Mouse (Mus musculus) hindbrain, embryonic 10.5 days (tissue): ENCODE measurements at regions not wholly inside any gene's neighbourhood (a gene's known extent, or its start where the extent isn't known, plus 50 kb on each side); places are given as distances from the start of the nearest gene placed in this dataset.
A peak's percentile ranks its signal among the peaks of the same experiment; 100 is the strongest.

Experiments used
- DNase-seq: peaks from one replicate; pipeline ENCODE4 v3.0.0-alpha.2; 2017; ENCODE audit warnings: low spot score
- H3K27ac ChIP-seq: fragments of 300-500 bp; sonication (generic); 2 replicates; pipeline ENCODE4 v1.5.1; 2016; ENCODE audit warnings: mild to moderate bottlenecking, moderate library complexity
- H3K27me3 ChIP-seq: fragments of 300-500 bp; sonication (generic); 2 replicates; pipeline ENCODE4 v1.6.1; 2016; ENCODE audit warnings: mild to moderate bottlenecking; ENCODE audit not compliant: poor library complexity, insufficient read depth, severe bottlenecking
- H3K36me3 ChIP-seq: fragments of 300-500 bp; sonication (generic); 2 replicates; pipeline ENCODE4 v1.6.1; 2016; ENCODE audit warnings: mild to moderate bottlenecking, moderate library complexity
- H3K4me1 ChIP-seq: fragments of 300-500 bp; sonication (generic); replicated peaks from 2 replicates; pipeline ENCODE4 v1.6.1; 2016; ENCODE audit warnings: mild to moderate bottlenecking
- H3K4me3 ChIP-seq: fragments of 300-500 bp; sonication (generic); 2 replicates; pipeline ENCODE4 v1.5.1; 2016; ENCODE audit warnings: mild to moderate bottlenecking, moderate library complexity
- H3K9me3 ChIP-seq: fragments of 300-500 bp; sonication (generic); 2 replicates; pipeline ENCODE4 v1.6.1; 2016; ENCODE audit warnings: mild to moderate bottlenecking, moderate library complexity
- WGBS: fragments of 180-500 bp; shearing (Covaris S2); methylation state at CpG from one replicate; pipeline ENCODE4 v1.1.7; 2016; 5-methylcytosine and 5-hydroxymethylcytosine counted together

- Histone ChIP-seq H3K27me3 (no peaks in the 10 kb centered on the region), H3K36me3 (no peaks in the 10 kb centered on the region), H3K27ac (no peak overlapping the region), H3K9me3 (no peaks in the 10 kb centered on the region), H3K4me3 (no peak overlapping the region), H3K4me1 (no peaks in the 10 kb centered on the region)
- no peak for DNase-seq
- 92% methylated on average over 4 of the region's 4 CpGs for WGBS
Measured at GRCm38 (mm10) chr11:90088473-90088872, 58.3 kb downstream of the Tmem100 start.

- no peaks in the 10 kb centered on the region for H3K36me3 ChIP-seq
- H3K27me3 ChIP-seq = no peaks in the 10 kb centered on the region
- no peak for DNase-seq
- no peaks in the 10 kb centered on the region for H3K4me1 ChIP-seq
- H3K4me3 ChIP-seq = no peak overlapping the region
- H3K9me3 ChIP-seq = no peaks in the 10 kb centered on the region
- no peak overlapping the region for H3K27ac ChIP-seq
- 84% methylated on average over 7 of the region's 7 CpGs for WGBS
Measured at GRCm38 (mm10) chr11:90094052-90094451, 63.9 kb downstream of the Tmem100 start.

GRCm38 (mm10) chr11:90094700-90095355 is 64.7 kb downstream of the Tmem100 start:
- no peaks in the 10 kb centered on the region for H3K4me1 ChIP-seq
- no peaks in the 10 kb centered on the region for H3K27me3 ChIP-seq
- no peaks in the 10 kb centered on the region for H3K9me3 ChIP-seq
- no peaks in the 10 kb centered on the region for H3K36me3 ChIP-seq
- 84% methylated on average over 7 of the region's 7 CpGs for WGBS
- no peak overlapping the region for H3K4me3 ChIP-seq
- H3K27ac ChIP-seq = no peak overlapping the region
- no peak for DNase-seq

GRCm38 (mm10) chr11:90098471-90098870 is 68.3 kb downstream of the Tmem100 start:
- Histone ChIP-seq H3K36me3 (no peaks in the 10 kb centered on the region), H3K4me1 (0 out of 2 replicates have a peak, but pooled peaks cover 3% of the 10 kb centered on the region), H3K27ac (no peak overlapping the region), H3K4me3 (no peak overlapping the region), H3K27me3 (no peaks in the 10 kb centered on the region), H3K9me3 (no peaks in the 10 kb centered on the region)
- DNase-seq = no peak
- WGBS = 85% methylated on average over 7 of the region's 7 CpGs

- Histone ChIP-seq H3K36me3 (no peaks in the 10 kb centered on the region), H3K9me3 (no peaks in the 10 kb centered on the region), H3K4me1 (0 out of 2 replicates have a peak, but pooled peaks cover 3% of the 10 kb centered on the region), H3K4me3 (no peak overlapping the region), H3K27ac (no peak overlapping the region), H3K27me3 (no peaks in the 10 kb centered on the region)
- 64% methylated on average over 1 of the region's 1 CpGs for WGBS
- DNase-seq = no peak
Measured at GRCm38 (mm10) chr11:90099178-90099577, 69.0 kb downstream of the Tmem100 start.

- DNase-seq = no peak
- Histone ChIP-seq H3K27ac (no peak overlapping the region), H3K4me1 (0 out of 2 replicates have a peak, but pooled peaks cover 3% of the 10 kb centered on the region), H3K36me3 (no peaks in the 10 kb centered on the region), H3K9me3 (no peaks in the 10 kb centered on the region), H3K27me3 (no peaks in the 10 kb centered on the region), H3K4me3 (no peak overlapping the region)
- WGBS = 93% methylated on average over 2 of the region's 2 CpGs
Measured at GRCm38 (mm10) chr11:90100161-90100560, 70.0 kb downstream of the Tmem100 start.

- no peak overlapping the region for H3K27ac ChIP-seq
- 74% methylated on average over 8 of the region's 8 CpGs for WGBS
Measured at GRCm38 (mm10) chr11:90101284-90101683, 71.1 kb downstream of the Tmem100 start.

GRCm38 (mm10) chr11:90106063-90106798 is 76.1 kb downstream of the Tmem100 start:
- Histone ChIP-seq H3K27ac (no peak overlapping the region), H3K9me3 (no peaks in the 10 kb centered on the region), H3K4me1 (peaks cover 32% of the 10 kb centered on the region), H3K36me3 (no peaks in the 10 kb centered on the region), H3K27me3 (peaks cover 4% of the 10 kb centered on the region; the same call in 1 of the 2 replicates), H3K4me3 (no peak overlapping the region)
- WGBS = 73% methylated on average over 12 of the region's 12 CpGs
- DNase-seq = no peak

More at GRCm38 (mm10) chr11:90101284-90101683, 71.1 kb downstream of the Tmem100 start:
- Histone ChIP-seq H3K36me3 (no peaks in the 10 kb centered on the region), H3K27me3 (0 out of 2 replicates have a peak, but pooled peaks cover 4% of the 10 kb centered on the region), H3K4me1 (0 out of 2 replicates have a peak, but pooled peaks cover 8% of the 10 kb centered on the region), H3K9me3 (no peaks in the 10 kb centered on the region), H3K4me3 (no peak overlapping the region)
- DNase-seq = no peak

- Histone ChIP-seq H3K36me3 (no peaks in the 10 kb centered on the region), H3K27me3 (peaks cover 4% of the 10 kb centered on the region; the same call in 1 of the 2 replicates), H3K4me1 (peaks cover 32% of the 10 kb centered on the region), H3K4me3 (no peak overlapping the region; the same call in 1 of the 2 replicates), H3K9me3 (no peaks in the 10 kb centered on the region), H3K27ac (peak overlapping the region; percentile 77)
- WGBS = 11% methylated on average over 2 of the region's 2 CpGs
- peak; percentile 46 for DNase-seq
Measured at GRCm38 (mm10) chr11:90109681-90110111, 77.8 kb upstream of the Gm45716 start.

GRCm38 (mm10) chr11:90110170-90110569 is 77.3 kb upstream of the Gm45716 start:
- H3K36me3 ChIP-seq = no peaks in the 10 kb centered on the region
- H3K9me3 ChIP-seq = no peaks in the 10 kb centered on the region
- H3K27ac ChIP-seq = peak overlapping the region; percentile 77
- 50% methylated on average over 3 of the region's 3 CpGs for WGBS
- peaks cover 32% of the 10 kb centered on the region for H3K4me1 ChIP-seq
- DNase-seq = no peak
- H3K27me3 ChIP-seq = peaks cover 4% of the 10 kb centered on the region; the same call in 1 of the 2 replicates
- no peak overlapping the region; the same call in 1 of the 2 replicates for H3K4me3 ChIP-seq

GRCm38 (mm10) chr11:90112174-90112573 is 75.3 kb upstream of the Gm45716 start:
- H3K27me3 ChIP-seq = no peaks in the 10 kb centered on the region; the same call in none of the 2 replicates
- DNase-seq = no peak
- H3K4me3 ChIP-seq = no peak overlapping the region
- no peaks in the 10 kb centered on the region for H3K36me3 ChIP-seq
- H3K27ac ChIP-seq = no peak overlapping the region
- peaks cover 31% of the 10 kb centered on the region for H3K4me1 ChIP-seq
- H3K9me3 ChIP-seq = no peaks in the 10 kb centered on the region
- WGBS = 85% methylated on average over 7 of the region's 7 CpGs

- Histone ChIP-seq H3K4me3 (no peak overlapping the region), H3K9me3 (no peaks in the 10 kb centered on the region), H3K27ac (0 out of 2 replicates have a peak overlapping the region, but pooled peaks have one; percentile 23), H3K4me1 (peaks cover 14% of the 10 kb centered on the region), H3K27me3 (no peaks in the 10 kb centered on the region; the same call in 1 of the 2 replicates), H3K36me3 (no peaks in the 10 kb centered on the region)
- WGBS = 47% methylated on average over 20 of the region's 20 CpGs
- no peak for DNase-seq
Measured at GRCm38 (mm10) chr11:90116676-90117663, 70.5 kb upstream of the Gm45716 start.
